Mouse (Mus musculus) neural tube, embryonic 11.5 days (tissue): ENCODE results near the gene Nacc1. TPM values are rescaled to one million over a fixed set of nuclear protein-coding genes. Genes with fewer than 3 reads are reported as not detected.

Source experiments
- ATAC-seq: fragments of 200-750 bp; cut with Nextera tagmentation; 2 replicates; pipeline ENCODE4 v1.8.0; 2017; ENCODE audit warnings: moderate number of reproducible peaks, mild to moderate bottlenecking, moderate TSS enrichment, moderate library complexity; ENCODE audit not compliant: insufficient read depth, low FRiP score, low TSS enrichment
- DNase-seq: peaks from one replicate; pipeline ENCODE4 v3.0.0-alpha.2; 2015; ENCODE audit warnings: low spot score
- H3K27ac ChIP-seq: fragments of 300-500 bp; sonication (generic); 2 replicates; pipeline ENCODE4 v1.5.1; 2014; ENCODE audit warnings: low read depth, mild to moderate bottlenecking, low read length
- H3K27me3 ChIP-seq: fragments of 300-500 bp; sonication (generic); 2 replicates; pipeline ENCODE4 v1.6.1; 2014; ENCODE audit warnings: mild to moderate bottlenecking, low read length, mixed read lengths; ENCODE audit not compliant: control insufficient read depth, insufficient read depth
- H3K36me3 ChIP-seq: fragments of 300-500 bp; sonication (generic); 2 replicates; pipeline ENCODE4 v1.6.1; 2014; ENCODE audit warnings: mild to moderate bottlenecking, low read length, moderate library complexity, mixed read lengths; ENCODE audit not compliant: control insufficient read depth, insufficient read depth
- H3K4me1 ChIP-seq: fragments of 300-500 bp; sonication (generic); 2 replicates; pipeline ENCODE4 v1.6.1; 2014; ENCODE audit warnings: low read length, mixed read lengths; ENCODE audit not compliant: control insufficient read depth, insufficient read depth
- H3K4me2 ChIP-seq: fragments of 300-500 bp; sonication (generic); 2 replicates; pipeline ENCODE4 v1.6.1; 2014; ENCODE audit warnings: low read depth, mild to moderate bottlenecking, moderate library complexity
- H3K4me3 ChIP-seq: fragments of 300-500 bp; sonication (generic); 2 replicates; pipeline ENCODE4 v1.5.1; 2014; ENCODE audit warnings: low read depth, low read length
- H3K9ac ChIP-seq: fragments of 300-500 bp; sonication (generic); 2 replicates; pipeline ENCODE4 v1.6.1; 2014; ENCODE audit warnings: mild to moderate bottlenecking, low read length
- H3K9me3 ChIP-seq: fragments of 300-500 bp; sonication (generic); 2 replicates; pipeline ENCODE4 v1.6.1; 2016; ENCODE audit warnings: low read length; ENCODE audit not compliant: control insufficient read depth
- WGBS: fragments of 180-500 bp; shearing (Covaris S2); extraction: QIAGEN DNeasy Blood & Tissue Kit; methylation state at CpG from one replicate; pipeline ENCODE4 v1.1.7; 2014; 5-methylcytosine and 5-hydroxymethylcytosine counted together
- polyA plus RNA-seq: library from polyadenylated mRNA; unstranded; fragments of >200 nt; fragmentation: Nextera tagmentation; extraction: Ambion mirVana; gene quantifications from 2 replicates; pipeline ENCODE4 v1.2.1, GENCODE M21; 2014

The Nacc1 gene
- polyA plus RNA-seq, 1 experiment from 2014 or later: 26.2 TPM

GRCm38 (mm10) chr8:84704867-84705831, 17.5 kb upstream of the Nacc1 start:
- 1% methylated on average over 54 of the region's 61 CpGs for WGBS
- Histone ChIP-seq H3K9me3 (no peaks in the 10 kb centered on the region), H3K27ac (no peak overlapping the region), H3K4me3 (peak overlapping the region; percentile 12; the same call in 1 of the 2 replicates), H3K27me3 (peaks cover 87% of the 10 kb centered on the region), H3K36me3 (no peaks in the 10 kb centered on the region), H3K4me1 (peaks cover 23% of the 10 kb centered on the region), H3K9ac (no peak overlapping the region), H3K4me2 (peak overlapping the region; percentile 27)
- DNase-seq (peak; percentile 42), ATAC-seq (no peak)

GRCm38 (mm10) chr8:84704356-84704755, 16.7 kb upstream of the Nacc1 start:
- H3K4me2 ChIP-seq: peak overlapping the region; percentile 23
- DNase-seq: peak; percentile 88
- under 1% methylated on average over 16 of the region's 16 CpGs for WGBS
- H3K4me1 ChIP-seq: peaks cover 20% of the 10 kb centered on the region
- H3K4me3 ChIP-seq: peak overlapping the region; percentile 18; the same call in 1 of the 2 replicates
- H3K27me3 ChIP-seq: peaks cover 82% of the 10 kb centered on the region
- H3K9me3 ChIP-seq: no peaks in the 10 kb centered on the region
- no peak for ATAC-seq
- H3K36me3 ChIP-seq: no peaks in the 10 kb centered on the region
- H3K27ac ChIP-seq: no peak overlapping the region
- no peak overlapping the region for H3K9ac ChIP-seq

- H3K4me1 ChIP-seq: peaks cover 17% of the 10 kb centered on the region
- H3K36me3 ChIP-seq: 0 out of 2 replicates have a peak, but pooled peaks cover 2% of the 10 kb centered on the region
- H3K27me3 ChIP-seq: peaks cover 76% of the 10 kb centered on the region
- ATAC-seq (no peak), DNase-seq (no peak)
- no peak overlapping the region for H3K9ac ChIP-seq
- no peak overlapping the region for H3K27ac ChIP-seq
- peak overlapping the region; percentile 18 for H3K4me3 ChIP-seq
- WGBS: 7% methylated on average over 38 of the region's 38 CpGs
- H3K9me3 ChIP-seq: no peaks in the 10 kb centered on the region
- H3K4me2 ChIP-seq: peak overlapping the region; percentile 23
Measured at GRCm38 (mm10) chr8:84703466-84704249, 16.0 kb upstream of the Nacc1 start.

GRCm38 (mm10) chr8:84702963-84703465, 15.4 kb upstream of the Nacc1 start:
- no peak for ATAC-seq
- Histone ChIP-seq H3K9me3 (no peaks in the 10 kb centered on the region), H3K27ac (no peak overlapping the region), H3K4me3 (no peak overlapping the region), H3K9ac (no peak overlapping the region), H3K4me1 (peaks cover 15% of the 10 kb centered on the region), H3K36me3 (0 out of 2 replicates have a peak, but pooled peaks cover 2% of the 10 kb centered on the region), H3K27me3 (peaks cover 70% of the 10 kb centered on the region), H3K4me2 (peak overlapping the region; percentile 23; the same call in 1 of the 2 replicates)
- no peak for DNase-seq
- WGBS: 80% methylated on average over 6 of the region's 6 CpGs

GRCm38 (mm10) chr8:84702561-84702960, 14.9 kb upstream of the Nacc1 start:
- Histone ChIP-seq H3K9me3 (no peaks in the 10 kb centered on the region), H3K4me1 (peaks cover 11% of the 10 kb centered on the region), H3K27me3 (peaks cover 65% of the 10 kb centered on the region), H3K4me2 (no peak overlapping the region), H3K27ac (no peak overlapping the region), H3K4me3 (0 out of 2 replicates have a peak overlapping the region, but pooled peaks have one; percentile 0), H3K36me3 (0 out of 2 replicates have a peak, but pooled peaks cover 4% of the 10 kb centered on the region), H3K9ac (no peak overlapping the region)
- ATAC-seq (no peak), DNase-seq (no peak)
- WGBS: 77% methylated on average over 9 of the region's 9 CpGs

- 11% methylated on average over 34 of the region's 34 CpGs for WGBS
- Histone ChIP-seq H3K4me1 (no peaks in the 10 kb centered on the region), H3K9me3 (no peaks in the 10 kb centered on the region), H3K4me2 (peak within 1 kb of the TSS; percentile 19; the same call in 1 of the 2 replicates), H3K27ac (no peak within 1 kb of the TSS), H3K27me3 (peaks cover 52% of the 10 kb centered on the region), H3K9ac (peak within 1 kb of the TSS; percentile 10; the same call in 1 of the 2 replicates), H3K4me3 (peak within 1 kb of the TSS; percentile 23), H3K36me3 (peaks cover 9% of the 10 kb centered on the region; the same call in 1 of the 2 replicates)
- ATAC-seq: no peak
- peak; percentile 44 for DNase-seq
Measured at GRCm38 (mm10) chr8:84700941-84701911, 13.6 kb upstream of the Nacc1 start, which contains the start of gene Lyl1. Gene Lyl1 (plus strand): TSS chr8:84701457.

GRCm38 (mm10) chr8:84700526-84700925, 12.9 kb upstream of the Nacc1 start:
- no peak overlapping the region for H3K4me3 ChIP-seq
- DNase-seq: no peak
- no peak for ATAC-seq
- H3K36me3 ChIP-seq: peaks cover 9% of the 10 kb centered on the region; the same call in 1 of the 2 replicates
- no peak overlapping the region for H3K4me2 ChIP-seq
- H3K27ac ChIP-seq: no peak overlapping the region
- H3K4me1 ChIP-seq: no peaks in the 10 kb centered on the region
- WGBS: 86% methylated on average over 5 of the region's 5 CpGs
- no peaks in the 10 kb centered on the region for H3K9me3 ChIP-seq
- peaks cover 48% of the 10 kb centered on the region for H3K27me3 ChIP-seq
- no peak overlapping the region for H3K9ac ChIP-seq
